Mouse (Mus musculus) heart, postnatal 14 days (tissue): Measurements from ENCODE around the gene Tmem234. TPM values are rescaled to one million over a fixed set of nuclear protein-coding genes. Genes with fewer than 3 reads are reported as not detected.

Experiments used
- DNase-seq, 2 experiments: peaks; one replicate each; pipeline ENCODE4 v3.0.0; 2021 to 2022
- intact Hi-C: fragments of 180-260 bp; cut with DNase I; formaldehyde crosslinking; loops from one replicate; pipeline ENCODE4 v1.15.1; 2025
- total RNA-seq, 2 experiments: library from RNA; stranded (reverse); gene quantifications; 2 replicates each; pipeline ENCODE4 v1.2.3; 2021

The Tmem234 gene
- total RNA-seq, 2 experiments from 2014 or later, result 46.8 to 51.3 TPM

GRCm38 (mm10) chr4:129618786-129619691, 18.6 kb downstream of the Tmem234 start, which contains the start of gene Iqcc:
Gene Iqcc (minus strand): TSS chr4:129619099.
- peak; percentile 96 to 97 for DNase-seq
- intact Hi-C loops, result no loop called here

- intact Hi-C loops, result no loop called here
- DNase-seq, result no peak
These were observed 20.2 kb downstream of the Tmem234 start for GRCm38 (mm10) chr4:129620419-129621282.

GRCm38 (mm10) chr4:129621283-129621841, 20.9 kb downstream of the Tmem234 start:
- intact Hi-C loops, result no loop called here
- DNase-seq, result peak in 1 of 2 experiments; percentile 44

- DNase-seq, result no peak
- intact Hi-C loops, result no loop called here
These were observed 21.8 kb downstream of the Tmem234 start for GRCm38 (mm10) chr4:129622120-129622802.

- intact Hi-C loops, result no loop called here
- no peak for DNase-seq
These were observed 22.5 kb downstream of the Tmem234 start for GRCm38 (mm10) chr4:129622803-129623535.

- peak; percentile 42 to 52 for DNase-seq
- intact Hi-C loops, result no loop called here
These were observed 23.2 kb downstream of the Tmem234 start, which contains the start of gene Ccdc28b for GRCm38 (mm10) chr4:129623681-129624091. Gene Ccdc28b (minus strand): TSS chr4:129623947.

GRCm38 (mm10) chr4:129624281-129625028, 24.0 kb downstream of the Tmem234 start:
- intact Hi-C loops, result no loop called here
- peak; percentile 84 for DNase-seq

GRCm38 (mm10) chr4:129625029-129625370, 24.5 kb downstream of the Tmem234 start:
- peak; percentile 53 to 65 for DNase-seq
- intact Hi-C loops, result no loop called here

GRCm38 (mm10) chr4:129625496-129625895, 25.0 kb downstream of the Tmem234 start:
- intact Hi-C loops, result no loop called here
- DNase-seq, result no peak

GRCm38 (mm10) chr4:129626035-129626434, 25.6 kb downstream of the Tmem234 start:
- no peak for DNase-seq
- intact Hi-C loops, result no loop called here

GRCm38 (mm10) chr4:129630944-129631343, 30.5 kb downstream of the Tmem234 start:
- DNase-seq, result peak in 1 of 2 experiments; percentile 38
- intact Hi-C loops, result no loop called here

GRCm38 (mm10) chr4:129631867-129632266, 31.4 kb downstream of the Tmem234 start:
- intact Hi-C loops, result no loop called here
- DNase-seq, result no peak

GRCm38 (mm10) chr4:129633852-129634251, 33.4 kb downstream of the Tmem234 start:
- no peak for DNase-seq
- intact Hi-C loops, result no loop called here

GRCm38 (mm10) chr4:129639221-129639620, 38.8 kb downstream of the Tmem234 start:
- intact Hi-C loops, result no loop called here
- DNase-seq, result no peak

- intact Hi-C loops, result no loop called here
- DNase-seq, result peak; percentile 47 to 50
These were observed 39.7 kb downstream of the Tmem234 start for GRCm38 (mm10) chr4:129640101-129640637.

- intact Hi-C loops, result no loop called here
- DNase-seq, result peak; percentile 93 to 95
These were observed 40.4 kb downstream of the Tmem234 start, which contains the start of gene Txlna for GRCm38 (mm10) chr4:129640638-129641467. Gene Txlna (minus strand): TSS chr4:129641065.

- intact Hi-C loops, result no loop called here
- no peak for DNase-seq
These were observed 41.3 kb downstream of the Tmem234 start for GRCm38 (mm10) chr4:129641756-129642155.

- intact Hi-C loops, result no loop called here
These were observed 44.7 kb downstream of the Tmem234 start for GRCm38 (mm10) chr4:129645204-129645603.

More at GRCm38 (mm10) chr4:129645204-129645603, 44.7 kb downstream of the Tmem234 start:
- DNase-seq, result no peak
